Mouse (Mus musculus) heart, postnatal 14 days (tissue): ENCODE measurements around the gene Ocm. TPM values are rescaled to one million over a fixed set of nuclear protein-coding genes. Genes with fewer than 3 reads are reported as not detected.
A peak's percentile ranks its signal among the peaks of the same experiment; 100 is the strongest.
"Not testable (repeated sequence)": the region's sequence is repeated elsewhere in the genome, so short reads cannot be mapped to it uniquely, and the experiment has no call there.

ENCODE experiments used
- DNase-seq, 2 experiments: peaks; one replicate each; pipeline ENCODE4 v3.0.0; 2021 to 2022
- intact Hi-C: fragments of 180-260 bp; cut with DNase I; formaldehyde crosslinking; loops from one replicate; pipeline ENCODE4 v1.15.1; 2025
- total RNA-seq, 2 experiments: library from RNA; stranded (reverse); gene quantifications; 2 replicates each; pipeline ENCODE4 v1.2.3; 2021

Ocm gene
- total RNA-seq, 2 experiments from 2014 or later: not detected

DNA sequence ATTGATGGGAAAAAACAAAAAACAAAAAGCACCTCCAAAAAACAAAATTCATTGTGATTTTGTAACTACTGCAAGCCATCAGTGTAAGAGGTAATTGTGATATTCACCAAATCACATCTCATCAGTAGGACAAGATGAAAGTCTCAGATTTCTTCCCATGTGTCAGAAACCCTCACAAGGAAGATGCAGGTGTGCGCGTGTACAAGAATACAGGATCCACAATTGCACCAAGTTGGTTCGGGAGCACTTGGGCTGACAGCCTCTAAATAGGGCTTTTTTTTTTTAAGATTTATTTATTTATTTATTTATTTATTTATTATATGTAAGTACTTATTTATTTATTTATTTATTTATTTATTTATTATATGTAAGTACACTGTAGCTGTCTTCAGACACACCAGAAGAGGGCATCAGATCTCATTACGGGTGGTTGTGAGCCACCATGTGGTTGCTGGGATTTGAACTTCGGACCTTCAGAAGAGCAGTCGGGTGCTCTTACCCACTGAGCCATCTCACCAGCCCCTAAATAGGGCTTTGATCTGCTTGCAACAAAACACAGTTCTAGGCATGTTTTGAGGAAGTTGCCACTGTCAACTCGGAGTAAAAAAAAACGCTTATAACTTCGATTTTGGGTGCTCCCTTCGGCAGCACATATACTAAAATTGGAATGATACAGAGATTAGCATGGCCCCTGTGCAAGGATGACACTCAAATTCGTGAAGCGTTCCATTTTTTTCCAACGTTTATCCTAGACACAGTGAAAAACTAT, 12.9 kb downstream of the Ocm start:
- DNase-seq, intact Hi-C loops: not testable (repeated sequence)

DNA sequence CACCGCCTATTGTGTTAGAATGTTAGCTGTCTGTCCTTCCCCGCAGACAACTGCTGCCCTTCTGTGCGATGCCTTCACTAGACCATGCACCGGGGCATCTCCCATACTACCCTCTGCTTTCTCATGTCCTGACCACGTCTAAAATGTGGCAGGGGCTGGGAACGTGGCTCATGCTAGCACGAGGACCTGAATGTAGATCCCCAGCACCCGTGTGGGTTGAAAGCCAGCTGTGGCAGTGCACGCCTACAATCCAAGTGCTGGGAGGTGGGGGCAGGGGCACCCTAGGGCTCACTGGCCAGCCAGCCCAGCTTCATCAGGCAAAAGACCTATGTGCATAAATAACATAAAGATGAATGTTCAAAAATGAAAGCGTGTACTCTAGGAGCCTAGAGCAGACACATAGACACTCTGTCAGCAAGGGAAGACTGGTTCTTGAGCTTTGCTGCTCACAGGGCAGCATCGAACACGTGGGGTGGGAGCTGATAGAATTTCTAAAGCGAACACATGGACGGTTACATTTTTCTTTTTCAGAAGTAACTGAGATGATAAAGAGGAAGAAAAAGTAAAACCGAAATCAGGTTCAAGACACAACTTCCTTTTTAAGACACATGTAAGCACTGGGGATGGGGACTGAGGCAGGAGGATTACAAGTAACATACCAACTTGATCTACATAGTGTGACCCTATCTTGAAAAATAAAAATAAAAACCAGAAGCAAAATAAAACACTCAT, 23.8 kb downstream of the Ocm start:
- intact Hi-C loops: no loop called here
- DNase-seq: no peak

- no peak for DNase-seq
- intact Hi-C loops: no loop called here
These were observed 27.1 kb downstream of the Ocm start for GRCm38 (mm10) chr5:143999409-143999808.

- intact Hi-C loops: no loop called here
- DNase-seq: no peak
These were observed 31.7 kb downstream of the Ocm start for GRCm38 (mm10) chr5:143994632-143995365.

GRCm38 (mm10) chr5:143993849-143994248, 32.6 kb downstream of the Ocm start:
- intact Hi-C loops: no loop called here

GRCm38 (mm10) chr5:143993260-143993659, 33.2 kb downstream of the Ocm start:
- no peak for DNase-seq
- intact Hi-C loops: no loop called here

More at GRCm38 (mm10) chr5:143993849-143994248, 32.6 kb downstream of the Ocm start:
- DNase-seq: no peak

DNA sequence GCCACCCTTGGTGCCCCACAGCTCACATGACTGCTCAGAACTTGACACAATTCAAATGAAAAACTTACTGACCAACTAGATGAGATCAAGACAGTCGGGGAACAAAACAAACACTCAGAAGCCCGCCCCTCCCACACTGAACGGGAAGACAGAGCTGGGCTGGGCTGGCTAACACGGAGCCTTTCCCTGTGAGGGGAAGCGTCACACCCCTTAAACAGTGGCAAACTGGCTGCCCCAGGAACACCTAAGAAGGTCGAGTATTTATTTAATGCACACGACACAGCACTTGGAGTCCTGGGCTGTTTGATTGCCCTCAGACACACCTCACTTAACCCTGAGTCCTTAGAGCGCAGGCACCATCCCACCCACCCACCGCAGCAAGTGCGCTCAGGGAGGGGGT, 33.8 kb downstream of the Ocm start:
- intact Hi-C loops: no loop called here
- no peak for DNase-seq

GRCm38 (mm10) chr5:143990086-143990485, 36.4 kb downstream of the Ocm start:
- intact Hi-C loops: no loop called here
- DNase-seq: no peak

GRCm38 (mm10) chr5:143989046-143989445, 37.4 kb downstream of the Ocm start:
- DNase-seq: peak in 1 of 2 experiments; percentile 18
- intact Hi-C loops: no loop called here

DNA sequence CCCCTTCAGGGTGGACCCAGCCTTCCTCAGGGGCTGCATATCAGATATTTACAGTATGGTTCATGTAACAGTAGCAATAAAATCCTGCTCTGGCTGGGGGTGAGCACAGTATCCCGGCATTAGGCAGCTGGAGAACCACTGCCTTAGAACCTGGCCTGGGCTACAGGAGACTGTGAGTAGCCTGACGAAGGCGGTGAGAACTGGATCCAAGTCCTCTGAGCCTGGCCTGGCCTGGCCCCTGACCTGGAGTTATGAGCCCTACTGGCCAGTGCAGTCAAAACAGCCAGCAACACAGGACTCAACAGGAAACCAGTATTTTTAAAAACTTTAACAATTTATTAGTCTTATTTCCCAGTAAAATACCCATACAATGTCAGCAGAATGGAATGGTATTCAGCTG, 38.9 kb downstream of the Ocm start:
- intact Hi-C loops: no loop called here
- DNase-seq: no peak

DNA sequence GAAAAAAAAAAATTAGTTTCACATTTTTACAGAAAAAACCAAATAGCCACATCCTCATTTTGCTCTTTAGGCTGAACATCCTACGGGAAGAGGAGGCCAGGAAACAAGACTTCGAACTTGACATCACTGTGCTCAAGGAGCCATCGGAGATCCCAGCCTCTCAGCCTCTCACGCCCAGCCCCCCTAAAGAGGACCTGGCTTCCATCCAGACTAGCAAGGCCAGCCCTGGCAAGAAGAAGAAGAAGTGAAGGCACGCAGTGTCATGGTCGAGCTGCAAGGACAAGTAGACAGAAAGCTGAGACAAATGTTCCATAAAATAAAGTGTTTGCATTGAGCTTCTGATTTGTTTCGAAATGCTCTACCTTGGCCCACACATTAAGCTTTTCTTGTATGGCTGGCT, 41.1 kb downstream of the Ocm start:
- no peak for DNase-seq
- intact Hi-C loops: no loop called here

DNA sequence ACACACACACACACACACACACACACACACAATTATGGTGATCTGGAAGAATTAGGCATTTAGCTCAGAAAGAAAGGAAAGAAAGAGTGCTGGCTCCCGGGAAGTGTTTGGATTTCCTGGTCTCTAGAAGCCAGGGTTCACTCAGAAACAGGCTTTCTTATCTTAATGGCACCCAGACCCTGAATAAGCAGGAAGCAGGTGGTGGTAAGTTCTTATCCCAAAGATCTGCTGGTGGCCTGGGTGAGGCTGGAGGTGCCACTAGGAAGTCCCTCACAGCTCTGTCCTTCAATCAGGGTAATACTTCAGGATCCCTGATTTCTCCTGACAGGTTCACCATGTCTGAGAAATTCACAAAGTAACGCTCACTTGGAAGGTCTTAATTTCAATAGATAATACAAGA, 44.1 kb downstream of the Ocm start:
- DNase-seq: no peak
- intact Hi-C loops: no loop called here

DNA sequence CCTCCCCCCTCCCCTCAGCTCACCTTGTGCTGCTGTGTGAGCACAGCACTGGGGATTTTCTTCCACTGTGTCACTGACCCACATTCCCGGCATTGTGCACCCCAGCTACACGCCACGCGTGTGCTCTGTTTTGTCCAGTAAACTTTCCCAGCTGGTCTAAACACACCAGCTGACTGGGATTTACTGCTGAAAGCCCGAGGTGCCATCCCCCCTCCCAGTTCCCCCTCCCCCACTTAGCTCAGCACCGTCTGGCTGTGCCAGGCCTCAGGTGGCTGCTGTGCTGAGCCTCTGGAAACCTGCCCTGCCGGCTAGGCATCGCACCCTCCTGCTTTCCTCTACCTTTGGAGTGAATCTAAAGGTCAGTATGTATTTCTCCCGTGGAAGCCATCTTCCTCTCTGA, 45.6 kb downstream of the Ocm start:
- intact Hi-C loops: no loop called here
- DNase-seq: no peak

GRCm38 (mm10) chr5:143976726-143977431, 49.6 kb downstream of the Ocm start:
- DNase-seq: no peak
- intact Hi-C loops: loop anchor here (5.0 kb wide), 1 partner anchor 245 kb away; the partner anchor contains the start of gene Usp42

DNA sequence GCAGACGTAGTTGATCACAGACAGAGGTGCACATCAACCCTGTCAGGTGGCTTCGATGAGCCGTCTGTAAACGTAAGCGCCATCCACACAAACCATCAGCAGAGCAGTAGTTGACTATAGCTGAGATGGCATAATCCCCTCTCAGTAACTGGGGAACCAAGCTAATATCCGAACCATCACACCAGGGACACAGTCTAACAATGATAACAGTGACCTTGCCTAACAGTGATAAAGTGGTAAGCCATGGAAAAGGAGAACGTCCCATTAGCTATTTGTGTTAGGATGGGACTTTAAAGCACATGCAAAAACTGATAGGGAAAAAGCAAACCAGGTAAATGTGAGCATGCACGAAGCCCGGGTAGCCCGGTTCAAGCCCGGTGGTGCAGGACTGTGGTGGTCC, 50.2 kb downstream of the Ocm start:
- intact Hi-C loops: loop anchor here (5.0 kb wide), 1 partner anchor 244 kb away; the partner anchor contains the start of gene Usp42
- no peak for DNase-seq

DNA sequence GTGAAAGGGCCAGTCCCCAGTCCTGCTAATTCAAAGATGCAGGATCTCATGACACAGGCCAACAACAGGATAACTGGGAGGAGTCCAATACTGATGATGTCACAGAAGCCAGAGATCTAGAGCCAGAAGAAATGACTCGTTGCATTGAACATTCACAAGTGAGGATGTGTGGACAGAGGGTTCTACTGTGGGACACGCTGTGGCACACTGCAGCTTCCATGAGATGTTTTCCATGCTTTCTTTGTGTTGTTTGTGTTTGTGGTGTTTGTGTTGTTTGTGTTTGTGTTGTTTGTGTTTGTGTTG, 50.9 kb downstream of the Ocm start:
- no peak for DNase-seq
- intact Hi-C loops: loop anchor here (2.0 to 5.0 kb wide), 2 partner anchors 41 to 243 kb away; partner anchors contain the start of gene Usp42

- intact Hi-C loops: loop anchor here (2.0 to 5.0 kb wide), 2 partner anchors 40 to 243 kb away; partner anchors contain the start of gene Usp42
- peak; percentile 72 to 78 for DNase-seq
These were observed 51.4 kb downstream of the Ocm start for GRCm38 (mm10) chr5:143974931-143975630.

- no peak for DNase-seq
- intact Hi-C loops: no loop called here
These were observed 53.8 kb downstream of the Ocm start for GRCm38 (mm10) chr5:143972628-143973027.
